ENCODE assay signal across 8 mouse cellular contexts in genomic region chr7:121899940-121900339, GRCm38 (mm10). TPM values are rescaled to one million over a fixed set of nuclear protein-coding genes. Genes with fewer than 3 reads are reported as not detected.
DNase-seq lines count a peak whose midpoint lies in the region; ATAC-seq lines count a peak whose summit lies in the region.

No protein-coding gene starts in this region.

- H3K27me3 ChIP-seq in forebrain, embryonic 12.5 days: peaks cover 16% of the 10 kb centered on the region; the same call in 1 of the 2 replicates
- no peaks in the 10 kb centered on the region for H3K27me3 ChIP-seq in intestine, embryonic 15.5 days (replicated peaks)
- no peaks in the 10 kb centered on the region for H3K27me3 ChIP-seq in neural tube, embryonic 14.5 days (ENCODE audit: control insufficient read depth, insufficient read depth, low read length)

- H3K36me3 ChIP-seq in forebrain, embryonic 12.5 days (replicated peaks): no peaks in the 10 kb centered on the region
- no peaks in the 10 kb centered on the region for H3K36me3 ChIP-seq in intestine, embryonic 15.5 days
- H3K36me3 ChIP-seq in neural tube, embryonic 14.5 days (ENCODE audit: control insufficient read depth, insufficient read depth, low read length): no peaks in the 10 kb centered on the region

- 11% methylated on average over 7 of the region's 7 CpGs for WGBS in forebrain, embryonic 12.5 days
- WGBS in intestine, embryonic 15.5 days: 16% methylated on average over 7 of the region's 7 CpGs
- 11% methylated on average over 7 of the region's 7 CpGs for WGBS in neural tube, embryonic 14.5 days

- ATAC-seq in forebrain, embryonic 12.5 days (ENCODE audit: low FRiP score): peak; percentile 51; the same call in 1 of the 2 replicates
- ATAC-seq in intestine, embryonic 15.5 days: no peak
- no peak for ATAC-seq in neural tube, embryonic 14.5 days (ENCODE audit: low read depth)

- peak; percentile 27 to 45 for DNase-seq in kidney, postnatal 4 days
- DNase-seq in kidney, adult 8-10 months: no peak
- no peak for DNase-seq in c-Kit-positive CD71-positive TER-119-positive erythroid progenitor cells, embryonic 14.5 days (ENCODE audit: low spot score)
- DNase-seq in left cerebral cortex, adult 11 months (ENCODE audit: low spot score): no peak
- no peak for DNase-seq in lung, postnatal 14 days

- peak overlapping the region; percentile 42 for H3K4me2 ChIP-seq in forebrain, embryonic 12.5 days
- H3K4me2 ChIP-seq in intestine, embryonic 15.5 days (replicated peaks): 0 out of 2 replicates have a peak overlapping the region, but pooled peaks have one; percentile 19
- H3K4me2 ChIP-seq in neural tube, embryonic 14.5 days (ENCODE audit: low read depth, low read length): peak overlapping the region; percentile 21; the same call in 1 of the 2 replicates

- peaks cover 6% of the 10 kb centered on the region for H3K4me1 ChIP-seq in forebrain, embryonic 12.5 days
- H3K4me1 ChIP-seq in intestine, embryonic 15.5 days (replicated peaks): peaks cover 11% of the 10 kb centered on the region; the same call in 1 of the 2 replicates
- H3K4me1 ChIP-seq in neural tube, embryonic 14.5 days (ENCODE audit: control insufficient read depth, insufficient read depth, low read length): no peaks in the 10 kb centered on the region

- peak overlapping the region; percentile 21; the same call in 1 of the 2 replicates for H3K9ac ChIP-seq in forebrain, embryonic 12.5 days
- no peak overlapping the region for H3K9ac ChIP-seq in intestine, embryonic 15.5 days
- no peak overlapping the region for H3K9ac ChIP-seq in neural tube, embryonic 14.5 days (replicated peaks; ENCODE audit: low read depth, low read length)

- H3K4me3 ChIP-seq in forebrain, embryonic 12.5 days (replicated peaks): peak overlapping the region; percentile 14
- H3K4me3 ChIP-seq in intestine, embryonic 15.5 days (replicated peaks): no peak overlapping the region
- H3K4me3 ChIP-seq in neural tube, embryonic 14.5 days (ENCODE audit: low read depth, low read length): no peak overlapping the region

- no peak overlapping the region for H3K27ac ChIP-seq in forebrain, embryonic 12.5 days
- H3K27ac ChIP-seq in intestine, embryonic 15.5 days: no peak overlapping the region
- no peak overlapping the region for H3K27ac ChIP-seq in neural tube, embryonic 14.5 days (ENCODE audit: low read depth, low read length)

- H3K9me3 ChIP-seq in forebrain, embryonic 12.5 days: no peaks in the 10 kb centered on the region
- no peaks in the 10 kb centered on the region for H3K9me3 ChIP-seq in intestine, embryonic 15.5 days
- H3K9me3 ChIP-seq in neural tube, embryonic 14.5 days (ENCODE audit: control insufficient read depth, low read length): no peaks in the 10 kb centered on the region

RNA-seq across cellular contexts. Expression of gene Scnn1b, which starts 35.1 kb away (rescaled TPM):
- 0.17 TPM in 1 of 2 replicates, not detected in the other for polyA plus RNA-seq in forebrain, embryonic 12.5 days (2016; fragmentation: Nextera tagmentation; extraction: Ambion mirVana)
- polyA plus RNA-seq in intestine, embryonic 15.5 days (2015; fragmentation: Nextera tagmentation; extraction: Ambion mirVana): 0.30 and 0.48 TPM in 2 replicates
- polyA plus RNA-seq in neural tube, embryonic 14.5 days (2014; fragmentation: Nextera tagmentation; extraction: Ambion mirVana): 0.21 TPM in 1 of 2 replicates, not detected in the other

Comparison
In these comparisons a context has a peak if more than half of its experiments do, and no peak if none do; other contexts are left out.
1. DNase-seq: peak in kidney, postnatal 4 days (2 of 2); none in kidney, adult 8-10 months (0 of 2), c-Kit-positive CD71-positive TER-119-positive erythroid progenitor cells, embryonic 14.5 days (single experiment), left cerebral cortex, adult 11 months (single experiment) and lung, postnatal 14 days (single experiment).
2. Peak in every context shown above with its lines, with median percentiles within 50 percentile points of each other: H3K4me2 ChIP-seq.